Mouse (Mus musculus) monocyte, adult 2 months (primary cell): ENCODE measurements around the gene Atp6v1d.

Experiments used
- DNase-seq, 2 experiments: peaks; one replicate each; pipeline ENCODE4 v3.0.0; 2022; ENCODE audit warnings: low spot score in 2 of 2, low read depth in 1 of 2

Atp6v1d gene

GRCm38 (mm10) chr12:78861496-78862253 is at the start of gene Atp6v1d, which contains the start of gene Eif2s1:
Gene Atp6v1d, minus strand, starts transcription at chr12:78861638.
Gene Eif2s1, plus strand, starts transcription at chr12:78861819.
- DNase-seq = peak; percentile 98

GRCm38 (mm10) chr12:78910684-78911461 is 49.4 kb upstream of the Atp6v1d start:
- no peak for DNase-seq

GRCm38 (mm10) chr12:78908081-78908605 is 46.7 kb upstream of the Atp6v1d start:
- DNase-seq = no peak

- no peak for DNase-seq
These were observed 45.3 kb upstream of the Atp6v1d start, which contains the start of gene Plek2 for GRCm38 (mm10) chr12:78906707-78907162. Gene Plek2, minus strand, starts transcription at chr12:78906964.

GRCm38 (mm10) chr12:78904499-78904898 is 43.1 kb upstream of the Atp6v1d start:
- no peak for DNase-seq

- no peak for DNase-seq
These were observed 41.9 kb upstream of the Atp6v1d start for GRCm38 (mm10) chr12:78903313-78903712.

GRCm38 (mm10) chr12:78901467-78901866 is 40.0 kb upstream of the Atp6v1d start:
- no peak for DNase-seq

GRCm38 (mm10) chr12:78897861-78898260 is 36.4 kb upstream of the Atp6v1d start:
- no peak for DNase-seq

- no peak for DNase-seq
These were observed 29.7 kb upstream of the Atp6v1d start for GRCm38 (mm10) chr12:78891149-78891548.

GRCm38 (mm10) chr12:78890062-78890461 is 28.6 kb upstream of the Atp6v1d start:
- DNase-seq = no peak

GRCm38 (mm10) chr12:78874581-78874980 is 13.1 kb upstream of the Atp6v1d start:
- DNase-seq = no peak

GRCm38 (mm10) chr12:78868115-78868514 is 6.7 kb upstream of the Atp6v1d start:
- no peak for DNase-seq

- no peak for DNase-seq
These were observed 4.0 kb upstream of the Atp6v1d start for GRCm38 (mm10) chr12:78865434-78865833.

GRCm38 (mm10) chr12:78862254-78862730 is 854 bp upstream of the Atp6v1d start:
- no peak for DNase-seq

GRCm38 (mm10) chr12:78860921-78861495 is 430 bp downstream of the Atp6v1d start:
- DNase-seq = no peak

GRCm38 (mm10) chr12:78848246-78848645 is 13.2 kb downstream of the Atp6v1d start:
- no peak for DNase-seq

GRCm38 (mm10) chr12:78842429-78842828 is 19.0 kb downstream of the Atp6v1d start:
- no peak for DNase-seq

- no peak for DNase-seq
These were observed 21.5 kb downstream of the Atp6v1d start for GRCm38 (mm10) chr12:78839906-78840305.

- no peak for DNase-seq
These were observed 26.9 kb downstream of the Atp6v1d start for GRCm38 (mm10) chr12:78834496-78834895.

GRCm38 (mm10) chr12:78814437-78814836 is 47.0 kb downstream of the Atp6v1d start:
- no peak for DNase-seq

- no peak for DNase-seq
These were observed 59.6 kb downstream of the Atp6v1d start for GRCm38 (mm10) chr12:78801836-78802235.
